Mouse (Mus musculus): ENCODE results near the gene Zfp408. TPM values are rescaled to one million over a fixed set of nuclear protein-coding genes. Genes with fewer than 3 reads are reported as not detected.

The Zfp408 gene
- polyA plus RNA-seq (2015; fragmentation: Illumina TruSeq; extraction: RNeasy Lipid Tissue Mini Kit (QIAGEN cat#74804); ENCODE audit: insufficient read depth, low read depth, low replicate concordance) = 3.8 TPM

GRCm38 (mm10) chr2:91649553-91650359 is at the start of gene Zfp408, which contains the start of gene Arhgap1:
Gene Zfp408 (minus strand): TSS chr2:91649791.
Gene Arhgap1 (plus strand): TSS chr2:91649860.

GRCm38 (mm10) chr2:91636229-91636628 is 13.4 kb downstream of the Zfp408 start, which contains the start of gene F2:
Gene F2 (minus strand): TSS chr2:91636414.

Other genes with a start within 250 kb of the Zfp408 start
- gene 1110051M20Rik, start 205.1 kb downstream of the Zfp408 start, polyA plus RNA-seq (2015; fragmentation: Illumina TruSeq; extraction: RNeasy Lipid Tissue Mini Kit (QIAGEN cat#74804); ENCODE audit: insufficient read depth, low read depth, low replicate concordance) = 5.2 TPM
- gene Lrp4, start 192.3 kb downstream of the Zfp408 start, polyA plus RNA-seq (2015; fragmentation: Illumina TruSeq; extraction: RNeasy Lipid Tissue Mini Kit (QIAGEN cat#74804); ENCODE audit: insufficient read depth, low read depth, low replicate concordance) = 2.7 TPM
- 6.3 TPM for gene Ckap5, start 123.0 kb downstream of the Zfp408 start, polyA plus RNA-seq (2015; fragmentation: Illumina TruSeq; extraction: RNeasy Lipid Tissue Mini Kit (QIAGEN cat#74804); ENCODE audit: insufficient read depth, low read depth, low replicate concordance)
- not detected for gene F2, start 13.4 kb downstream of the Zfp408 start, polyA plus RNA-seq (2015; fragmentation: Illumina TruSeq; extraction: RNeasy Lipid Tissue Mini Kit (QIAGEN cat#74804); ENCODE audit: insufficient read depth, low read depth, low replicate concordance)
- gene Arhgap1, start 69 bp upstream of the Zfp408 start, polyA plus RNA-seq (2015; fragmentation: Illumina TruSeq; extraction: RNeasy Lipid Tissue Mini Kit (QIAGEN cat#74804); ENCODE audit: insufficient read depth, low read depth, low replicate concordance) = 15.7 TPM
- 10.0 TPM for gene Atg13, start 60.8 kb upstream of the Zfp408 start, polyA plus RNA-seq (2015; fragmentation: Illumina TruSeq; extraction: RNeasy Lipid Tissue Mini Kit (QIAGEN cat#74804); ENCODE audit: insufficient read depth, low read depth, low replicate concordance)
- gene Harbi1, start 61.1 kb upstream of the Zfp408 start, polyA plus RNA-seq (2015; fragmentation: Illumina TruSeq; extraction: RNeasy Lipid Tissue Mini Kit (QIAGEN cat#74804); ENCODE audit: insufficient read depth, low read depth, low replicate concordance) = 4.4 TPM
- gene Ambra1, start 80.3 kb upstream of the Zfp408 start, polyA plus RNA-seq (2015; fragmentation: Illumina TruSeq; extraction: RNeasy Lipid Tissue Mini Kit (QIAGEN cat#74804); ENCODE audit: insufficient read depth, low read depth, low replicate concordance) = 6.1 TPM

Data from pancreas, adult 10 weeks (tissue).